Mouse (Mus musculus) myocyte (in vitro differentiated cells): ENCODE measurements around the gene Ak1. TPM values are rescaled to one million over a fixed set of nuclear protein-coding genes. Genes with fewer than 3 reads are reported as not detected.

Experiments
- H3K27me3 ChIP-seq: one replicate; pipeline ENCODE4 v1.6.1; 2011; ENCODE audit not compliant: control insufficient read depth, insufficient read depth, insufficient read length
- H3K36me3 ChIP-seq: one replicate; pipeline ENCODE4 v1.6.1; 2011; ENCODE audit not compliant: control insufficient read depth, insufficient read depth
- H3K4me2 ChIP-seq: one replicate; pipeline ENCODE4 v1.6.1; 2011; ENCODE audit warnings: low read depth, control low read depth
- H3K4me3 ChIP-seq: one replicate; pipeline ENCODE4 v1.5.1; 2011; ENCODE audit warnings: mild to moderate bottlenecking, control low read depth, moderate library complexity
- H3K79me2 ChIP-seq: one replicate; pipeline ENCODE4 v1.6.1; 2011; ENCODE audit not compliant: control insufficient read depth, insufficient read depth
- H3ac ChIP-seq: one replicate; pipeline ENCODE4 v1.6.1; 2011; ENCODE audit not compliant: control insufficient read depth, insufficient read length
- CEBPB ChIP-seq: IDR thresholded peaks from 2 replicates; pipeline ENCODE4 v1.6.1; 2011; ENCODE audit warnings: mild to moderate bottlenecking, moderate library complexity; ENCODE audit not compliant: poor library complexity, insufficient read depth, severe bottlenecking
- E2F4 ChIP-seq: IDR thresholded peaks from one replicate; pipeline ENCODE4 v1.6.1; 2011; ENCODE audit warnings: mild to moderate bottlenecking, control low read depth, moderate library complexity; ENCODE audit not compliant: insufficient read depth
- MAX ChIP-seq: IDR thresholded peaks from one replicate; pipeline ENCODE4 v1.6.1; 2011; ENCODE audit warnings: low read depth, mild to moderate bottlenecking, control low read depth
- MYOD1 ChIP-seq, 3 experiments: IDR thresholded peaks; one replicate each; pipeline ENCODE4 v1.6.1; 2011; ENCODE audit warnings: control low read depth in 2 of 3, low read depth in 2 of 3, mild to moderate bottlenecking in 2 of 3, moderate library complexity in 1 of 3; ENCODE audit not compliant: insufficient read length in 2 of 3, control insufficient read depth in 1 of 3
- MYOG ChIP-seq, 3 experiments: IDR thresholded peaks; one replicate each; pipeline ENCODE4 v1.6.1; 2011; ENCODE audit warnings: control low read depth in 2 of 3, low read depth in 2 of 3, mild to moderate bottlenecking in 2 of 3; ENCODE audit not compliant: insufficient read length in 2 of 3, control insufficient read depth in 1 of 3, insufficient read depth in 1 of 3
- POLR2A ChIP-seq: IDR thresholded peaks from one replicate; pipeline ENCODE4 v1.6.1; 2011; ENCODE audit warnings: low read depth, mild to moderate bottlenecking, control low read depth, moderate library complexity; ENCODE audit not compliant: insufficient read length
- POLR2AphosphoS2 ChIP-seq: IDR thresholded peaks from one replicate; pipeline ENCODE4 v1.6.1; 2011; ENCODE audit warnings: low read depth, control low read depth; ENCODE audit not compliant: insufficient read length
- REST ChIP-seq: IDR thresholded peaks from one replicate; pipeline ENCODE4 v1.6.1; 2011; ENCODE audit warnings: mild to moderate bottlenecking, control low read depth, moderate library complexity; ENCODE audit not compliant: insufficient read depth, insufficient read length
- SRF ChIP-seq: IDR thresholded peaks from one replicate; pipeline ENCODE4 v1.6.1; 2011; ENCODE audit warnings: low read depth; ENCODE audit not compliant: control insufficient read depth, insufficient read length
- TCF12 ChIP-seq: IDR thresholded peaks from one replicate; pipeline ENCODE4 v1.6.1; 2011; ENCODE audit warnings: mild to moderate bottlenecking, control low read depth; ENCODE audit not compliant: poor library complexity, insufficient read depth, severe bottlenecking
- TCF3 ChIP-seq: IDR thresholded peaks from one replicate; pipeline ENCODE4 v1.6.1; 2011; ENCODE audit warnings: low read depth, control low read depth; ENCODE audit not compliant: insufficient read length
- USF1 ChIP-seq: IDR thresholded peaks from one replicate; pipeline ENCODE4 v1.6.1; 2011; ENCODE audit warnings: low read depth, mild to moderate bottlenecking, control low read depth, moderate library complexity
- polyA plus RNA-seq: library from polyadenylated mRNA; unstranded; fragments of >200 nt; fragmentation: generic; extraction: Trizol; gene quantifications from one replicate; pipeline ENCODE4 v1.2.1, GENCODE M21; 2012; ENCODE audit warnings: missing spikeins

Ak1 gene
- polyA plus RNA-seq, 1 experiment: 265 TPM

DNA sequence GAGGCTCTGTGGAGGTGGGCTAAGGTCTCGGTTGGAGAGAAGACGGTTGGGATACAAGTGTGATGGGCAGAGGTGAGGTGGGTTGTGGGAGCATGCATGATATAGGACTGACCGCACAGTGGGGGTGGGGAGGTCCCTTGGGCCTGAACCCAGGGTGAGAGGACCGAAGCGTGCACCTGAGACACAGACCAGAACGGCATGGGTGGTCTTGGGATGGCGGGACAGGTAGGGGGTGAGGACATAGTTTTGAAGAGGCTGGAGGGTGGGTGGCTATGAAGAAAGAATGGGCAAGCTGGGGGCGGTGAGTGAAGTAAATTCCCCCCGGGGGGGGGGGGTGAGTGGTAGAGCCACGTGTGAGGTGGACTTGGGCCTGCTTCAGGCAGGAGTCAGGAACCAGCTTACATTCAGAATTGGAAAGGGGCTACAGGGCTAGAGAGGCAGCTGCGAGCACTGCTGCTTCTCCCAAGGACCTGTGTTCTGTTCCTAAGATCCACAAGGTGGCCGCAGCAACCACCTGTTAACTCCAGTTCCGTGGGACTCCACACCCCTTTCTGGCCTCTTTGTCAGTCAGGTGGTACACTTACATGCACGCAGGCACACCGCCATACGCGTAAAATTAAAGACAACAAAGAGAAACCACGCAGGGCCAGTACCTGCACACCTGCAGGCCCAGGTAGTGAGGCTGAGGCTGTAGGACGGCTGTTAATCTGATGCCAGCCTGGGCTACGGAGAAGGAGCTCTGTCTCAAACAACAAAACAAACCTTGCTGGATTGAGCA is 5.9 kb downstream of the Ak1 start:
- Histone ChIP-seq H3K79me2 (peaks cover 9% of the 10 kb centered on the region), H3K36me3 (no peaks in the 10 kb centered on the region), H3K4me2 (peak overlapping the region; percentile 88), H3K4me3 (peak overlapping the region; percentile 28), H3K27me3 (no peaks in the 10 kb centered on the region), H3ac (no peak overlapping the region)
- no peak for TF ChIP-seq MAX
- no peak for TF ChIP-seq POLR2AphosphoS2
- TF ChIP-seq E2F4: no peak
- TF ChIP-seq POLR2A: no peak
- no peak for TF ChIP-seq CEBPB
- TF ChIP-seq REST: no peak
- no peak for TF ChIP-seq USF1
- TF ChIP-seq MYOG (IDR thresholded peaks at IDR 0.05; ENCODE audit: control insufficient read depth in 1 of 3, insufficient read depth in 1 of 3, insufficient read length in 2 of 3, low read depth in 2 of 3): no peak
- TF ChIP-seq SRF: no peak
- no peak for TF ChIP-seq TCF12

DNA sequence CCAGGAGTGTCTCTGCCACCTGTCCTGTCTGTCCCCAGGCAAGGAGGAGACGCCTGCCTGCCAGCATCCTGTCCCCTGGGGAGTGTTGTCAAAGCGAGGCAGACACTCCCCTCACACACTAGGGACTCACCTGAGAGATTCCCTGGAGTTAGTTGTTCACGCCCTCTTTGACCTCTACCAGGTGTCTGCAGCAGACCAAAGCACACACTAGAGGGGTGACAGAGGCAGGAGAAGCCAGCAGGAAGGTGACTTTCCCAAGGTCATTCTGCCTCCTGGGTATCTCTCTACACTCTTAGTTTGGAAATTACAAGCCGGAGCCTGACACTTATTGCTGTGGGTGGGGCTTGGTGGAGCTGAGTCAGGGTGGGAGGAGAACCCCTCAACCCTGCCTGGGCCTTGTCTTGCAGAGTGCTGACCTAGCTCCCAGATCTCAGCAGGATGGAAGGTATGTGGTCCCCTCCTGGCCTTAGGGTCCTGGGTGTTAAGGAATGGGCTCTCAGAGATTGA is 6.5 kb downstream of the Ak1 start:
- no peaks in the 10 kb centered on the region for H3K36me3 ChIP-seq
- H3K4me2 ChIP-seq: peak overlapping the region; percentile 88
- peak overlapping the region; percentile 28 for H3K4me3 ChIP-seq

GRCm38 (mm10) chr2:32628729-32629128 is 7.2 kb downstream of the Ak1 start:
- peak in 1 of 3 experiments; percentile 3 for TF ChIP-seq MYOD1 (IDR thresholded peaks at IDR 0.05; ENCODE audit: control insufficient read depth in 1 of 3, insufficient read length in 2 of 3, low read depth in 2 of 3)
- peak; percentile 60 for TF ChIP-seq POLR2A
- TF ChIP-seq POLR2AphosphoS2: peak; percentile 48
- TF ChIP-seq REST: no peak
- no peak for TF ChIP-seq SRF
- Histone ChIP-seq H3K4me2 (peak overlapping the region; percentile 88), H3ac (no peak overlapping the region), H3K36me3 (no peaks in the 10 kb centered on the region), H3K27me3 (no peaks in the 10 kb centered on the region), H3K79me2 (peaks cover 9% of the 10 kb centered on the region), H3K4me3 (peak overlapping the region; percentile 28)

More for the DNA sequence above, 6.5 kb downstream of the Ak1 start:
- Histone ChIP-seq H3ac (no peak overlapping the region), H3K79me2 (peaks cover 9% of the 10 kb centered on the region), H3K27me3 (no peaks in the 10 kb centered on the region)
- peak in 1 of 3 experiments; percentile 15 for TF ChIP-seq MYOD1 (IDR thresholded peaks at IDR 0.05; ENCODE audit: control insufficient read depth in 1 of 3, insufficient read length in 2 of 3, low read depth in 2 of 3)
- no peak for TF ChIP-seq POLR2A

- H3K79me2 ChIP-seq: peaks cover 9% of the 10 kb centered on the region
- TF ChIP-seq TCF3 (no peak), POLR2A (peak; percentile 59)
- H3K4me2 ChIP-seq: peak overlapping the region; percentile 88
- no peaks in the 10 kb centered on the region for H3K27me3 ChIP-seq
- no peak overlapping the region for H3ac ChIP-seq
- H3K4me3 ChIP-seq: peak overlapping the region; percentile 28
- no peaks in the 10 kb centered on the region for H3K36me3 ChIP-seq
Observed at GRCm38 (mm10) chr2:32629276-32629976, 7.9 kb downstream of the Ak1 start.

DNA sequence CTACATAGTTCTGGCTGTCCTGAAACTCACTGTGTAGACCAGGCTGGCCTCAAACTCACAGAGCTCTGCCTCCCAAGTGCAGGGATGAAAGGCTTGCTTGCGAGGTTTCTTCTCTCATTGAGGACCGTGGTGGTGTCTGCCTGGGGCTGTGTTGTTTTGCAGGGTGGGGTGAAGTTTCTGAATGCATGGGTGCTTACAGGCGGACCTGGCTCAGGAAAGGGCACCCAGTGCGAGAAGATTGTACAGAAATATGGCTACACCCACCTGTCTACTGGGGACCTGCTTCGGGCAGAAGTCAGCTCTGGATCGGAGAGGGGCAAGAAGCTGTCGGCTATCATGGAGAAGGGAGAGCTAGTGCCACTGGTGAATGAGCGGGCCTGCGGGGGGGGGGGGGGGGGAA is 8.5 kb downstream of the Ak1 start:
- H3K36me3 ChIP-seq: no peaks in the 10 kb centered on the region
- H3K4me3 ChIP-seq: peak overlapping the region; percentile 28
- peak overlapping the region; percentile 88 for H3K4me2 ChIP-seq
- TF ChIP-seq CEBPB (no peak), MYOG (IDR thresholded peaks at IDR 0.05; ENCODE audit: control insufficient read depth in 1 of 3, insufficient read depth in 1 of 3, insufficient read length in 2 of 3, low read depth in 2 of 3) (no peak), SRF (no peak)
- peaks cover 9% of the 10 kb centered on the region for H3K79me2 ChIP-seq
- no peak overlapping the region for H3ac ChIP-seq
- H3K27me3 ChIP-seq: no peaks in the 10 kb centered on the region
